Mouse (Mus musculus) frontal cortex, adult (tissue): ENCODE data around the gene Nampt.
"Not testable (repeated sequence)": the region's sequence is repeated elsewhere in the genome, so short reads cannot be mapped to it uniquely, and the experiment has no call there.

Experiments
- ATAC-seq: cut with Nextera tagmentation; 2 replicates; pipeline ENCODE4 v1.9.2; 2017; ENCODE audit warnings: mild to moderate bottlenecking, moderate library complexity, mixed read lengths; ENCODE audit not compliant: low TSS enrichment

Gene Nampt

GRCm38 (mm10) chr12:32841442-32841900, 22.1 kb downstream of the Nampt start:
- ATAC-seq: no peak

DNA sequence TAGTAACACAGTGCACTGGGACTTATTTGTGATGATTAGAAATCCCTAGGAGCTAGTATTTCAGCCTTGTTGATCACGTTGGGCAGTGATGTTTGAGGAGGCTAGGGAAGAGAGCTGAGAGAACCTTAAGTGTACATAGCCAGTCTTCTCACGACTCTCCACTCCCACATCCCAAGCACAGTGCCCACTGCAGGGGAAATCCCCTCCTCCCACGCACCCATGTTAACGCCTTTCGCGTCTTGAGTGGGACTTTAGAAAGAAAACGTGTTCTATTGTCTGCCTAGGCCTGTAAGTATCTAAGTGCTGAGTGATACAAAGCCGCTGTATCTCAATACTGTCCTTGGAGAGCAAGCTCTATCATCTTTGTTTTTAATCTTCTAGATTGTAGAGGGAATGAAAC, 27.0 kb downstream of the Nampt start:
- no peak for ATAC-seq

DNA sequence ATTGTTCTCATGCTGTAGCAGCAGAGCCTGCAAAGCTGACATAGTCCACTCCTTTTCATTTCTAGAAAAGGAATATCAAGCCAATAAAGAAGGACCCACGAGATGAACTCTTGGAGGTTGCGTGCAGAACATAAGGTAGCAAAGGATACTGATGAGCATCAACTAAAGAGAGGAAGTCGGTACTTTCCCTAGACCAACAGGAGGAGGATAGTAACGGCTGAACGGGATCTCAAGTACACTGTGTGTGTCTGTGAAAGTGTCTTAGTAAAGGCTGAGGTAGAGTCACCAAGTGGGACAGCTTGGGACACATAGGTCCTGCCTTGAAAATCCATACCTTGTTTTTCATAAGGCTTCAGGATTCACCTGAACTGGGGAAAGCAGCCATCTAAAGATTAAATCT, 34.4 kb downstream of the Nampt start:
- no peak for ATAC-seq

- no peak for ATAC-seq
Observed at GRCm38 (mm10) chr12:32854866-32855265, 35.5 kb downstream of the Nampt start.

DNA sequence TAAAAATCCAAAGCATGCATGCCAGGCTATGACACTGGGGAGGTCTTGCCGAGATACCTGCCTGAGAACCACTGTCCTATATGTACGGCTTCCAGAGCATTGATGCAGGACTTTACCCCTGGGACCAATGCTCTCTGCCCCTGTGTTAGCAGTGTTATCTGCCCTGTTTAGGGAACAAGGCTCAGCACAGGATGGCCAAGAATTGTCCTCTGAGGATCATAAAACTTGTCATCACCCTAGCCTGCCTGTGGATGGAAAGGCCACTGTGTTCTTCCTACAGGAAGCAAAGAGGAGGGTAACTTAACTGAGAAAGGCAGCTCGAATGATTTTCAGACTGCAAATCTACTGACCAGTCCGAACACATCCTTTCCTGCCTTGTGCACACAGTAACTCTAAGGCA, 36.1 kb downstream of the Nampt start:
- no peak for ATAC-seq

DNA sequence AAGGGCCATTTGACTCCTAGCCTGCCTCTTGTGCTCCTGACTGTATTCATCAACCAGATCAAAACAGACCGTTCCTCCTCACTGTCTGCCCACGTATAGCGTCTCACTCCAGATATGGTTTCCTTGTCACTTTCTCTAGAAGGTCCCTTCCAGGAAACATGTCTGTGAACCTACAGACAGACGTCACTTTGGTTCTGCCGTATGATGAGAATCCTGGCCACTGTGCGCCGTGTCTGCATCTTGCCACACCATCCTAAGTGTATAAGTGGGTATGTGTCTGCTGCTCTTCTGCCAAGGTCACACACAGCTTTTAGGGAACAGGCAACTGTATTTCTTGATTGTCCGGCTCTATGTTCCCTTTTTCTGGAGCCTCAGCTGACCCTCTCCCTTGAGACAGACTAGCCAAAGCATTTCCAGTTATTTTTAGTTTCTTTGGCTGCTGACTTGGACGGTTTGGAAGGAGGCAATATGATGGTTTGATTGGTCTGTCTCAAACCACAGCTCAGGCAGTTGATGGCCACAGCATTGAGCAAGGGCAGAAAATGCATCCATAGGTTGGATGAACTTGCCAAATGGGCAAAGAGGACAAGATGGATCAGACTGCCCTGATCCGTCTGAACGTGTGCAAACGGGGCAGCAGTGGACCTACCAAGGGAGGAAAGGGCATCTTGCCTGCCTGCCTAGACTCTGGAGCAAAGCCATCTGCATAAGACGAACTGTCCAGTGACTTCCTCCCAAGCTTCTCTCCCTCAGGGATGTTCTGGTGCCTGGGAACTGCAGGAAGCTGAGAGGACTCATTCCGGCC, 37.6 kb downstream of the Nampt start:
- no peak for ATAC-seq

- no peak for ATAC-seq
Observed at GRCm38 (mm10) chr12:32858444-32858843, 39.1 kb downstream of the Nampt start.

GRCm38 (mm10) chr12:32860820-32861219, 41.5 kb downstream of the Nampt start:
- ATAC-seq: no peak

DNA sequence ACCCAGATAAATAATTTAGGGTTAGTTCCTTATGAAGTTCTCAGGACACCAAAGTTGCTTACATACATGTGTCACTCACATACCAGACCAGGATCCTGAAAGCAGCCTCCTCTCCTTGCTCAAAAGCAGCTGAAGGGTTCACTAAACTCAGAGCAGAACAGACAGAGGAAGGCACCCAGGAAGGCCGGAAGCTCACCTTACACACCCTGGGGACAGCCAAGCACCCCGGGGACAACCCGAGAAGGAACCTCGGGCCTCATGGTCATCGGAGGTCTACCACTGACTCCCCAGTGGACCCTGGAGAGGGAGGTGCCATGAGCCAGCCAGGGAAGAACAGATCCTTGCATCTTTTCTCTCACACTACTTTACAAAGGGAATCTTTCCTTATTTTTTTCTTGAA, 51.5 kb downstream of the Nampt start:
- no peak for ATAC-seq

- no peak for ATAC-seq
Observed at GRCm38 (mm10) chr12:32877500-32877899, 58.2 kb downstream of the Nampt start.

GRCm38 (mm10) chr12:32877964-32878571, 58.7 kb downstream of the Nampt start:
- ATAC-seq: peak; percentile 41; the same call in 1 of the 2 replicates

DNA sequence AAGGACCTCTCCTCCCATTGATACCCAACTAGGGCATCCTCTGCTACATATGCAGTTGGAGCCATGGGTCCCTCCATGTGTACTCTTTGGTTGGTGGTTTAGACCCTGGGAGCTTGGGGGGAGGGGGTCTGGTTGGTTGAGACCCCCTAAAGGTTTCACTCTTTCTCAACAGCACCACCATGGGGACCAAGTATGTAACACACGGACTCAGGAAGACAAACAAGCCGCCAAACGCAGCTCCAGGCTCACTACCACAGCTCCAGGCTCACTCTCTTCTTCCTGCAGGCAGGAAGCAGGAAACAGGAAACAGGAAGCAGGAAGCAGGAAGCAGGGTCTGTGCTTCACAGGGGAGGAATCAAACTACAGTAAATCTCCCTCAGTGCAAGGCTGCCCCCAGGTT, 60.0 kb downstream of the Nampt start:
- no peak for ATAC-seq

DNA sequence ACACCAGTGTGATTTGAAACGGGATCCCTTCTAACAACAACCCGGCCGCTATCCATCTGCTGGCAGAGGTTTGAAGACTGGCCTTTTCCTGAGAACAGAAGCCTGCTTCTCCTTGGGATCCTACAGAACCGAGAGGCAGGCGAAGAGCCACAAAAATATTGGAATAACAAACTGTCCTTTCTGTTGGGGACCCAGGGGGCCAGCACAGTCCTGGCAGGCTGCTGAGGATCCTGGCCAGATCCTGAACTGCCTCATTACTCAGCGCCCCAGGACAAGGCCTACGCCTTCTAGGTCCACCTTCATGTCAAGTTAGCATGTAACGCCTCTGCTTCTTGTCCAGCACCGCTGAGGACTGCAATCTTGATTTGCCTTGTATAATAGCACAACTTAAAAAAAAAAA, 65.0 kb downstream of the Nampt start:
- no peak for ATAC-seq

DNA sequence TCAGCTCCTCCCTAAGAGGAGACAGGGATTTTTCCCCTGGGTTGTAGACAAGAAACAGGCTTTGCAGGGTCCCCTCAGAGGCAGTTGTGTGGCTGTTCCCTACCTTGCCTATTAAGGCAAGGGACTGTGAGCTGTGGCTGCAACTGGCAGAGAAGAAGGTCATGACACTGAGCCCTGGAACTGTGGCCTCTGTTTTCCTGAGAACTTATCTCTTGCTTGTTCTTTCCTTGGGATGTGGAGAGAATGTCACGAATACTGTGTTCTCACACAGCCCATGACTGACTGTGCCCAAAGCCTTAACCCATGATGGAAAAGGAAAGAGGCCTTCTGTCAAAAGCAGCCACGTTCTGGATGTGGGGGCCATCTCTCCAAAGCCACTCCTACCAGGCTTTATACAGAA, 65.7 kb downstream of the Nampt start:
- ATAC-seq: no peak

- no peak for ATAC-seq
Observed at GRCm38 (mm10) chr12:32886353-32886752, 67.0 kb downstream of the Nampt start.

DNA sequence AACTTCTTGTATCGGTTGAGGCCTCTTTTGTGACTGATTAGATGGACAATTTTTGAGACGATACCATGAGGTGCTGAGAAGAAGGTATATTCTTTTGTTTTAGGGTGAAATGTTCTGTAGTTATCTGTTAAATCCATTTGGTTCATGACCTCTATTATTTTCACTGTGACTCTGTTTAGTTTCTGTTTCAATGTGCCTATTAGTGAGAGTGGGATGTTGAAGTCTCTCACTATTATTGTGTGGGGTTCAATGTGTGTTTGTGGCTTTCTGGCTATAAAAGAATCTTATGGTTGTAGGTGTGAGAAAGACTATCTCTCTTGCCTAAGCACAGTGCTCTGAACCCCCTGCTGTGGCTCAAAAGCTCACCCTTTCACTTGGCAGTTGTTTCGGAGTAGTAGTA, 68.9 kb downstream of the Nampt start:
- no peak for ATAC-seq

DNA sequence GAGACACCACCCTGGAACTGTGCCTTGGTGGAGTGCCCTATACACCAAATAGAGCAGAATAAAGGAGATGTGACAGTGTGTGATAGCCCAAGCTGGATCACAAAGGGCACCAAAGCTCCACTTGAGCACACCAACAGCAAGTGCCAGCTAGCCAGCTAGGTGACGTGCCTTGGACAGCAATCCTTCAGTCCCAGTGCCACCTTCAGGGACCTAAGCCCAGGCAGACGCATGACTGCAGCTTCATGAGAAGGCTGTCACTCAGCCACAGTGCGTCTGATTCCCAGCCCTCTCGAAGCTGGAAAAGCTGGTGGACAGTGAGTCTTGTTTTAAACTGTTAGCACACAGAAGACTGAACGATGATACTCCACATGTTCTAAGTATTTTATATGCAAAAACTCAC, 70.5 kb downstream of the Nampt start:
- no peak for ATAC-seq

DNA sequence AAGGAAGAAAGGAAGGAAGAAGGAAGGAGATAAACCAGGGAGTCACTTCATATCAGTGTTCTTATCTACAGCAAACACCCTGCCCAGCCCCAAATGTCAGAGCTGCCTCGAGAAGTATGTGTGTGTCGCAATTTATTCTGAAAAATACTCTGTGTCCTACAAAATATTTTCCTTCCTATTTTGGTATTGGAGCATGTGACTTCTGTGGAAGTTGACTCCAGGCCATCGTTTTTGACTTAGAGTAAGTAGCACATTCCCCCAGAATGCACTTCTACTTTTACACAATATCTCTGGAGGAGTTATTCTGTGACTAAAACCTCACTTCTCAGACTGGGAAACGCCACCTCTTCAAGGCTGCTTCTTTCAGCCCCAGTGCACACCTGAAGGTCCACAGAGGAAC, 71.1 kb downstream of the Nampt start:
- ATAC-seq: no peak

DNA sequence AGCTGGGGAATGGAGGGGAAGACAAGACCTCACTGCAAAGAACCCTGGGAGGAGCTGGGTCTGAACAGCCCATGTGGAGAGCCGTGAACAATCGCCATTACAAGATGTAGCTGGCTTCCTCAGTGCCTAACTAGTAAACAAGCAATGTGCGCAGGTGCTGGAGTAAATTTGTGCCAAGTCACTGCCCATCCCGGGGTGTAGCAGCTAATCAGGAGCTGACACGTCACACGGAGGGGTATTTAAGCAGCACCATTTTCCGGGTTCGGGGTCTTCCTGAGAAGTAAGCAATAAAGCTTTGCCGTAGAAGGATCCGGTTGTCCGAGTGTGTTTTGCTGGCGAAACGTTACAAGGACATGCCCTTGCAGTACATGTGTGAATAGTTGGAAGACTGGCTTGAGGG, 71.9 kb downstream of the Nampt start:
- ATAC-seq: not testable (repeated sequence)

DNA sequence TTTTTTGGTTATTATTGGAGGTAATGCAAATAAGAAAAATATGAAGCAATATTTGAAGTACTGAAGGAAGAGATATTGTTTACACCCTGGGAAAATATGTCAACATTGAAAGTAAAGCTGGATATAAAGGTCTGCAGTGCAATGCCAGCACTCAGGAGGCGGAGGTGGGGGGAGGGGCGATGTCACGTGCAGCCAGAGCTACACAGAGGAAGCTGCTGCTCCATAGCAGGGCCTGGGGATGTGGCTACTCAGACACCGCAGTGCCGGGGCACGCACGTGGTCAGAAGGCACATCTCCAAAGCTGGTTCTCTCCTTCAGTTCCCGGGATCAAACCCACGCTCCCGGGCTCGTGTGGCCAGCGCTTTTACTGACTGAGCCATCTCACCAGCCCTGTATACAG, 73.9 kb downstream of the Nampt start:
- ATAC-seq: no peak

DNA sequence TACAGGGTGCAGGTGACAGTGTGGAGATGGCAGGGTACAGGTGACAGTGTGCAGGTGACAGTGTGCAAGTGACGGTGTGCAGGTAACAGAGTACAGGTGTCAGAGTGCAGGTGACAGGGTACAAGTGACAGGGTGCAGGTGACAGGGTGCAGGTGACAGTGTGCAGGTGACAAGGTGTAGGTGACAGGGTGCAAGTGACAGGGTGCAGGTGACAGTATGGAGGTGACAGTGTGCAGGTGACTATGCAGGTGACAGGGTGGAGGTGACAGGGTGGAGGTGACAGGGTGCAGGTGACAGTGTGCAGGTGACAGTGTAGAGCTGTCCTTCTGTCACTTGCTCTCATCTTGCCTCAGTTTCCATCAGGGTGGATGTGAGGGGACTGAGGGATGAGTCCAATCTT, 76.5 kb downstream of the Nampt start:
- no peak for ATAC-seq

- peak; percentile 86 for ATAC-seq
Observed at GRCm38 (mm10) chr12:32896496-32896895, 77.2 kb downstream of the Nampt start.
